Mouse (Mus musculus): ENCODE measurements at regions not wholly inside any gene's neighbourhood (a gene's known extent, or its start where the extent isn't known, plus 50 kb on each side); places are given as distances from the start of the nearest gene placed in this dataset.

DNA sequence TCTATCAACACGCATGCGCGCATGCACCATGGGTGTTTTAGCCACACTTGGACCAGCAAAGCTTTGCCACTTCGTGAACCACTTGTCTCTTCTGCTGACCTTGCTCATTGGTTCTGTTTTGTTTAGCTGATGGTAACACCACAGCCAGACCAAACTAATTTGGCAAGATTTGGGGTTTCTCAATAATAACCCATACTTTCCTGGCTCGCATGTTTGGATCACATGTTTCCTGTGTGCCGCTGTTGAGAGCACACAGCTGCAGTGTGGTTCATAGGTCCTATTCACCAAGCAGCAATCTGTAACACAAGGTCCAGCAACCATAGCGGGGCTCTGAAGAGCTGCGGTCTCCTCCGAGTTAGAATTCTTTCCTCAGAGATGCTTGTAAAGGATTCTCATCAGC lies 126.4 kb upstream of the Gas1 start:
- DNase-seq = no peak

DNA sequence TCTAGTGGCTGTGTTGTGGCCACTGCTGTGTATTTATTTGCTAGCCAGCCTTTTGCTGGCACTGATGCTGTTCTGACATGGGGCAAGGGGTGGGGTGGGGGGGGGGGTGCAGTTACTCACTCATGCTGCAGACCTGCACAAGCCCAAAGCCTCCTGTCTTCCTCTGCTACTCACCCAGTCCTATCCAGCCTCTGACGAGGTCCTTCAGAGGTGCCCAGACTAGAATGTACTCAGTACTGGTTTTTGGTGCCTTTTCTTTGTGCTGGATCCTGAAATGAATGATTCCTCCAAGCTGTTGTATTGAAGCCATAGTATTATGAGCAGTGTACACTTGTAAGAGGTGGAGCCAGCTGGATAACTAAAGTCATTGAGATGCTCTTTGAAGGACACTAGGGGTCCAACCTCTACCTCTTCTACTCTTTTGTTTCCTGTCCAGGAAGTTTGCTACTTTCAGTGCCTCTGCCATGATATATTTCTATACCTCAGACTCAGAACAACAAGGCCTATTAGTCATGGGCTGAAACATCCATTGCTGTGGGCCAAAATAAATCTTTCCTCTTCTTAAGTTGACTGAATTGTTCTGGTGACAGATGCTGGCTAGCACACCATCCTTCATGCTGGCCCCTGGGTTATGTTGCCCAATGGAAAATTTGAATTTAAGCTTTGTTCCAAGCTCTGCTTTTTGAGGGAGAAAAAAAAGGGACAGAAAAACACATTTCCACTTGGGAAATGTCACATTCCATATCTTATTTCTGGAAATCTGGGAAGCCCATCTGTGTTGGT lies 128.1 kb upstream of the Gas1 start:
- DNase-seq = no peak

DNA sequence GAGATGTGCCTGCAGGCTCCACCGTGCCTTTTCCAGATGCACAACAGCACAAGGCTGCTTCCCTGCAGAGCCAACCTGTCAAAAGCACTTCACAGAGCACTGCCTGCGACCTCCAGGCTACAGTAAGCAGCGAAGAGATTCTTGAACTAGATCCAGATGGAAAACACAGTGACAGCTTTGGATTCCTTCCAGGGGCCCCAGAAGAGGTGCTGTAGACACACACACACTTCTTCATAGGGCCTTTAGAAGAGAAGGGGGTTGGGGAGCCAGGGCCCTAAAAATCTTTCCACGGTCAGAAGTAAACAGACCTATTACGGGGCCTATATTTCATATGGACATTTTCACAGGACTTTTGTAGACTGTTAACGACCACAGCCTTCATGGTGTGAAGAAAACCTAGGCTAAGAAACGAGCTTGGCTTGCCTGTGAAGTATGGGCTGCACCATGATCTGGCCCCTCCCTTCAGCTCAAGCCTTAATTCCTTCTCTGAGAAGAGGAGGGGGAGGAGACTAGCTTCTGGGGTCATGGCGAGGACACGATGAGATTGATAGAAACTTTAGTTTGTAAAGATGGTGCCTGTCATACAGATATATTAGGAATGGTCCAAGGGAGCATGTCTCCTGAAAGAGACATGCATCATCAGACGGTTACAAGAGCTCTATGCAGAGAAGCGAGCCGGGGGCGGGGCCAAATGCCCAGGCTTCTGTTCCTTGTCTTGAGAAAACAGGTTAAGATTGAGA lies 131.1 kb upstream of the Gas1 start:
- DNase-seq = peak in 1 of 2 experiments; percentile 41

DNA sequence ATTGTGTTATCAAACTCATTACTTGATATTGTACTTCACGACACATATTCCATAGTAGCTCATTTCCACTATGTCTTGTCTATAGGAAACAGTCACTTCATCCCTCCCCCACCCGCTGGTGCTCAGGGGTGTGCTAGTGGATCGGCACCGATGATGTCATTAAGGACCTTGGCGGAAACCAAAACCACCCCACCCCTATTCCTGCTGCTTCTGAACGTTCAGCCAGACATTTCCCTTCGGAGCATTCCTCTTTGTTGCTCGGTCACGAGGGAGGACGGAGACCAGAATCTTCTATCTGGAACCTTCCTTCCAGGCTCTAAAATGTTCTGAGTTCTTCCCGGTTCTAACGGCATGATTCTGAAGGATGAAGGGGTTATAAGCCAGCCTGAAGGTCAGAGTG lies 132.3 kb upstream of the Gas1 start:
- no peak for DNase-seq

DNA sequence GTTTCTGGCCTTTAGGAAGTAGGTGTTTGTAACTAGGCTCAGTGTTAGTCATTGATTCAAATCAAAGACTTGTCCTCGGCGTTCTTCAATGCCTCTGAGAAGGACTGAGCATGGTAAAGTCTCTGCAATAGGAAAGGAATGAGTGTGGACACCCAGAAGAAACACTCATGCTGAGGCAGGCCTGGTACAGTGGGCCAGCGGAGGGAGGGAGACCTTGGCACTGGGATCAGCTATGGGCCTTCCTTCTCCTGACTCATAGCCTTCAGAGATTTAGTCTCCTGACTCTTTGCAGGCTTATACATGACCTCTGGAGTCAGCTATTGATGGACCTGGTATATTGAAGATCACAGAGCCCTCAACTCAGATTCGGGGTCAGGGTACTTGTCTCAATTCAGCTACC lies 132.8 kb upstream of the Gas1 start:
- DNase-seq = no peak

DNA sequence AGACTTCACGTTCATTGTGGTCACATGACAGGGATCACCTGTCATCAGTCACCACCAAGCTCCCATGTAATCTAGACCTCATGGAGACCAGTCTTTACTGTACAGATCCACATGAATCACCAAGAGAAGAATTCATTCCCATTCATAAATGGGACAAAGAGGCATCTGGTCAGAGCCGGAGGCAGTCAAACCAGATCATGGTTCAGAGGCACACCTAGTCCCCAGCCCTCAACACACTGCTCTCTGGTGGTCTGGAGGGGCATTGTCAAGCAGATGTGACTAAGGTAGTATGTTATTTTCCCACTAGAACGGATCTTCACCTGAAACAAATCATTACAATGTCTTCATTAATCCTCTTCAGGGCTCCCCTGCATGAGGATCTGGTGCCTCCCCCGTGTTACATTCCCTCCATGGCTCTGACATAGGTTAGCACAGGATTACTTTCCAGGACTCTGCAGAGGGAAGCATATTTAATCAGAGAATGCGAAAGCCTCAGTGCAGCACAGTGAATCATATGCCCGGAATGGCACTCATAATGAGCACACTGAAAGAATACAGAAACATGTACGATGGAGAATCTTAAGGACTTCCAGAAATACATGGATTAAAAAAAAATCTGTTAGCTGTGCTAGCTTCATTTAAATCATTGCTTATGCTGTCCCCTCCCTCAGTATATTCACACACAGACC lies 135.4 kb upstream of the Gas1 start:
- DNase-seq = no peak

DNA sequence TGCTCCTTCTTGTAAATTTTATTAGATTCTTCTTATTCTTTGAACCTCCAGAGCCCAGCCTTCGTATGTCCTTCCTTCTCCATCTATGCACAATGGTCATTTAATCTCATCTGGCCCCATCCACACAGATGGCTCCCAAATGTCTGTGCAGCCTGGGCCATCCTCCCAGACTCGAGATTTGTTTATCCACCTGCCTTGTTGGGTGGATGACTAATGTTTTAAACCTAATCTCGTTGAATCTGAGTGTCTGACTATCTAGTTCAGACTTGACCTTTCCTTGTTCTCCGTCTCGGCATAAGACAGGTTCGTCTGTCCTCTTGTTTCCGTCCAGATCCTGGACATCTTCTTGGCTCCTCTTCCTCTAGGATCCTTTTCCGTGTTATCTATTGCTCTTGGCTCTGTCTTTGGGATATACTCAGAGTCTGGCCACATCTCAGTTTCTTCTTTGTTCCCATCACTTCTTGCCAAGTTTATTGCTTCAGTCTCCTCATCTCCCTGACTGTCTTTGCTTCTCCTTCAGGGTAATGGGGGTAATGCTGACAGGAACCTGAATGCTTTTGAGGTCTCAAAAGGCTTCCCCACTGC lies 141.4 kb upstream of the Gas1 start:
- no peak for DNase-seq

DNA sequence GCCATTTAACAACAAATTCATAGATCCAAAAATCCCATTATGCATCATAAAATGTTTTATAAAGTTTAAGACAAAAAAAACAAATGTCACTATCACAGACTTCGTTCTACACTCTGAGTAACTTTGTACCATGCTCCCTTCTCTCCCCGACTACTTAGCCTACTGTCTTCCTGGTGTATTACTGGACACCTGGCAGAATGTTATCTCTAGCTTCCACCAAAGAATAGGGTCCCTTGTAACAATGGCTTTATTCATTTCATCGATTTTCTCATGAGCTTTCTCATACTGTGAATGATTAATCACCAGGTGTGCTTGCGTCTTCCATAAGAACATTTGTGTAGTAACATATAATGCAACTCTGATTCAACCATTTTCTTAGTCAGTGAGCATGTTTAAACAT lies 142.1 kb upstream of the Gas1 start:
- no peak for DNase-seq

DNA sequence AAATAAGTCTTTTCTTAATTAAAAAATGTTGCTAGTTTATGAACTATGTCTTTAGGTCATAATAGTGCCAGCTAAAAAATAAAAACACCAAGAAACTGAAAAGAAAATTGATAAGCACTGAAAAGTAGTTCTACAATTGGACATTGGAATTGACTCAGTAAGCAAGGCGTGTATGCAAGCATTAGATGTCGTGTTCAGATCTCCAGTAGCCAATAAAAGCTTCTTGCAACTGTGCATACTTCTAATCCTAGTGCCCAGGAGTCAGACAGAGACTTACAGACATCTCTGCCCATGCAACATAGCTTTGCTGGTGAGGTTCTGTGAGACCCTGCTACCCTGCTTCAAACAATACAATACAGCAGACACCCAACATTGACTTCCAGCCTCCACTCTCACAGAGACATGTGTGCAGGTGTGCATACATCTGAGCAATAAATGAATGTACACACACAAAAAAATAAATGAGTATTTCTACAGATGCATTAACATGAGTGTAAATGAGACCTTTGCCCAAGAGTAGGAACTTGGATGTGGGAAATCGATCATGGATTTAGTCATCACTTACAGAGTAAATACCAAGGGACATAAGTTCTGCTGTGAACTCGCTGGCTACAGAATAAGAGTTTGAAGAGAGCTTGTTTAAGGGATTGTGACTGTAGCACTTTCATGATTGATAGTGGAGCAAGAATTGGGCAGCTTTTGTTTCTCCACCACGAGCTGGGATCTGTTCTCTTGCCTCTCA lies 142.9 kb upstream of the Gas1 start:
- DNase-seq = no peak

DNA sequence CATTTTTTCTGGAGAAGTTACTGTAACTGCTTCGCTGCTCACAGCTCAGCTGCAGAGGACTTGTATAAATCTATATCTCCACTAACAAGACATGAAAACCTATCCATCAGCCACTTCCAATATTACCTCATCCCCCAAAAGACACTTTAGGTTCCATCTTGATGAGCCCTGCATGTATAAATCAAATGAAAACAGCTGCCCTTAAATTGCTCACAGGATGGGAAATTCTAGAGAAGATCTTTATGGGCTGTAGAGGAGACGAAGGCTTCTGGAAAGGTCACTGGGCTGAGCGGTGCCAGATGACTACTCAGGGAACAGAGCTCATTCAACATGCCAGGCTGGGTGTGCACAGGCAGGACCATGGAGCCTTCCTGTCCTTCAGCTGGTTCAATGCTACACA lies 145.4 kb upstream of the Gas1 start:
- no peak for DNase-seq

DNA sequence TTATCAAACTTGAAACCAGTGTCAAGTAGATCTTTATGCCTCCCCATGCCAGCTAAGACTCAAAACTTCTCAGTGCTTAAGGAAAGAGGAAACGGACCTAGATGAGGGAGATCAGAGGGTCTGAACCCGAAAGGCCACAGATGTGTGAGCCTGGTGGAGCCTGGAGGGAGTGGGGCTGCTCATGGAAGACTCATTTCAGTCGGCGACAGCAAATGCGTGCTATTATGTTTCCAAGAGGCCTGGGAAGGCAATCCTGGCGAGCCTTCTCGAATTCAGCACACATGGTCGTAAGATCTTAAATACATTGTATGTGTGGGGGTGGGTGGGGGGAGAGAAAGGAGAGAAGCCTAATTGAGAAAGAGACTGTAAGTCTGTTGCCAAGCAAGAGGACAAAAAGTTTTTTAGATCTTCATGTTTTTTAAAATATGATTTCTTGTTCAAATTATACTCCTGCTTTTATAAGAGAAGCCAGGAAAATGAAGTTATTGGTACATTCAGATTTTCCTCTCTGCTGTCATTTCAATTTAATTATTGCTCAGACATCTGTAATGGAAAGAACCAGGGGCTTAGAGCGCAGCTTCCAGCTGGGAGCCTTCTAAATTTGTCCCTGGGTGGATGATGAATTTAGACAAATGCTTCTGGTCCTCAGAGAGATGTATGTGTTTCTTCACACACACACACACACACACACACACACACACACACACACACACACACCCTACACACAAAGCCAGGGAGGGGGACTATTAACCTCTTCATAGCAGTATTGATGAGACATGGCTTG lies 153.5 kb upstream of the Gas1 start:
- DNase-seq = no peak

DNA sequence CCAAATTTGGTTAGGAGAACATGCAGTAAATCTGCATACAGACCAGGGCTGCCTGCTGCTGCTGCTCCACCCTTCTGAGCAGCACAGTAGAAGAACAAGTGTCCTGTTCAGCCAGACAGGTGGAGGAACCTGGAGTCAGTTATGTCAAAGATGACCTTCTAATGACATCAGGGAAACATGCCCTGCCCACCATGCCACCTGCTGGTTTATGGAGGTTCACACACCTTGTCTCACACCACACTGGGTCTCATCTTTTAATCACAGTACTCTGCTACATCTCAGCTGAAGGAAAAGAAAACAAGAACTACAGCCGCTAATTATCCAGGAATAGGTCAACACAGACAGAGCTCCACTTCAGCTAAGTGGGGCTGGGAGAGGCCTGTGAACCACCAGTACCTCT lies 159.0 kb upstream of the Gas1 start:
- no peak for DNase-seq

DNA sequence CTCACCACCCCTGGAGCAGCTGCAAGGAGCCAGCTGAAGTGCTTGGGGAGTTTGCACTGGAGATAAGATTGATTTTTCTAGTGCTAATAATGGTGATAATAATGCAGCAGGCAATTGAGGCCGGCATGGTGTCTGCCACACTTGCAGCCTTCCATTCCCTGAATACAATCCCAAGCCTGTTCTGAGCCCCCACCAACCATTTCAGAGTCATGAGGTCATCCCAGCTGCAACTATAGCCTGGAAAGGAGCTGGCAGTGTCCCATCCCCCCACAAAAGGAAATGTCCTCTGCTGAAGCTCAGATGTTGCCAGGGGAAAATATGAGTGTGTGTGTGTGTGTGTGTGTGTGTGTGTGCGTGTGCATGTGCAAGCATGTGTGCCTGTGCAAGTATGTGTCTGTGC lies 160.2 kb upstream of the Gas1 start:
- DNase-seq = no peak

DNA sequence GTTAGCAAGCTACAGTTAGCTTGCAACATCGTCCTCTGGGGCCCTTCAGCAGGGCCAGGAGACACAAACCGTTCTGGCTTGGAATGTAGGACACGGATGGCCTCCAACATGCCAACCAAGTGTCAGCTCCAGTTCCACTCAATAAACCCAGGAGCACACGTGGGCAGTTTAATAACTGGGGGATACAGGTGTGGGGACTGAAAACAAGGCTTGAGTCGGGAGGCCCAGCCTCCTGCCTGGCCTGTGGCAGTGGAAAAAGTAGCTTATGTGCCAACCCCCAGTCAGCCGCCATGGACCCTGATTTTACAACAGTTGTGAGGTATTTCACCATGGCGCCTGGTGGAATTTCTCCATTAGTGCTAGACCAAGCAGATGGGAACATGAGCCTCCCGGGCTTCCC lies 160.9 kb upstream of the Gas1 start:
- no peak for DNase-seq

DNA sequence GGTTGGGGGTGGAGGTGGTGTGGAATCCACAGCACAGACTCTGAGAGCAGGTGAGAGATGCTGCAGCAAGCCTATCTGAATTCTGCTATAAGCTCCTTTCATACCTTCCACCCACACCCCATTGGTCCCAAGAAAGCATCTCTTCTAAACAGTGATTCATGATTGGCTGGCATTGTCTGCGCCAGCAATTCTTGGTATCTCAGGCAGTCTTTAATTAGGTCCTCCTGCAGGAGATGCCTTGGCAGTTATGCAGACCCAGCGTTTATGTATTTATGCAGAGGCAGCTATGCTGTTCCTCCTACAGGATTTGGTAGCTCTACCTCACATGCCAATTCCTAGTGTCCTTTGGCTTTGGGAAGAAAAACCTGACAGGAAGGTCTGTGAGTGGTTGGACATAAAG lies 162.9 kb upstream of the Gas1 start:
- DNase-seq = no peak

DNA sequence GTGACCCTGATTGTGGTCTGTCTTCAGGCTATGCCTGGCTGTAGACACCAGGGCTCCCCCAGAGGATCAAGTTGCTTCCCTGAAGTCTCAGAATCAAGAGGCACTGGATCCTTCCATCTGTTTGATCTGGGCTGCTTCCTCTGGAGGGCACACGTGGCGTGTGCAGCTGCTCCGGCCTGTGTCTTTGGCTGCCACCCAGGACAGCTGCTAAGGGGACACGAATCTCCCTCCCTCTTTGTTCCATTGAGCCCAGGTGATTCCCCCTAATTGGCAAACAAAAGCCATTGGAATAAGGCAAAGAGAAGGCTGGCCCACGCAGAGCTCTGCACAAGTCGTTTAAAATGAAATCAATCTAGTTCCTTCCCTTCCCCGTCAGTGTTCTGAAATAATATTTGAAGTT lies 170.7 kb upstream of the Gas1 start:
- DNase-seq = no peak

DNA sequence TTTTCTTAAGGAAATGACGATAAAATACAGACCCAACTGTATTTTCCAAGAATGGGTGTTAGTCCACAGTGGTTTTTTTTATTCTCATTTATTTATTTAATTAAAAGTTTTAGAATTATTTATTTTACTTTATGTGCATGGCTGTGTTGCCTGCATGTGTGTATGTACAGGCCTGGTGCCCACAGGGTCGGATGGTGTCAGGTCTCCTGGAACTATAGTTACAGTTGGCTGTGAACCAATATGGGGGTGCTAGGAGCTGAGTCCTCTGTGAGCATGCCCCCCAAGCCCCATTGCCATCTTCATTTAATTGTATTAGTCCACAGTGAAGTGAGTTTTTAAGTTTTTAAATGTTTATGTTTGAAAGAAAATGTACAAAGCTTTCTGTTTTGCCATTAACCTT lies 171.3 kb upstream of the Gas1 start:
- DNase-seq = no peak

DNA sequence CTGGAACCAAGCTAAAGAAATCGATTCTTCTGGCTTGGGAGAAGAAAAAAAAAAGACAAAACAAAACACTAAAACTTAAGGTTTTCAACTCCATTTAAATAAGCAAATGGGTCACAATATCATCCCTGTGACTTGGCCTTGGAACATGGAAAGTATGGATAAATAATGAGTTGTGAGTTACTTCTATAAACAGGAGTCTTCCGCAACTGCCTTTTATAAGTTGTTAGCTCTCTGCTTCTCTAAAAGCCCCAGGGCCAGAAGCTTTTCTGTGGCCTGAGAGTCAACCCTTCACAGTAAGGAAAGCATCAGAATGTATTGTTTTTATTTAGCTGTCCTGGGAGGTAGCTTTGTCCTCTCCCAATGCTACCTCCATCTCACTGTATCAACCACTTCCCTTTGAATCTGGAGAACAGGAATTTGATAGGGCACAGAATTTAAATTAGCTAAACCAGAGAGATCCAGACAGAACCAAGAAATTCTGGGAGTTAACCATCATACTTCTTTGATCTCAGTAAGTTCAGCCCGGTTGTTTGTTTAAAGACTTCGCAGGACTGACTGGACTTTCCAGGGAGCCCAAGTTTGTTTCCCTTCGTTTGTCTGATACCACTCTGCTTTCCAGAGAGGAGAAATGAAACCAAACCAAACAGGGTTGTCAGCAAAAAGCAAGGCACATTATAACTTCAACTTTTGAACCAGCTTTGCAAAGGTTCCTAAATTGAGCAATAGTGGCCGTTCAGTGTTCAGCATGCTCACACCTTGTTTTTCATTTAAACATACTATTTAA lies 178.7 kb upstream of the Gas1 start:
- no peak for DNase-seq

DNA sequence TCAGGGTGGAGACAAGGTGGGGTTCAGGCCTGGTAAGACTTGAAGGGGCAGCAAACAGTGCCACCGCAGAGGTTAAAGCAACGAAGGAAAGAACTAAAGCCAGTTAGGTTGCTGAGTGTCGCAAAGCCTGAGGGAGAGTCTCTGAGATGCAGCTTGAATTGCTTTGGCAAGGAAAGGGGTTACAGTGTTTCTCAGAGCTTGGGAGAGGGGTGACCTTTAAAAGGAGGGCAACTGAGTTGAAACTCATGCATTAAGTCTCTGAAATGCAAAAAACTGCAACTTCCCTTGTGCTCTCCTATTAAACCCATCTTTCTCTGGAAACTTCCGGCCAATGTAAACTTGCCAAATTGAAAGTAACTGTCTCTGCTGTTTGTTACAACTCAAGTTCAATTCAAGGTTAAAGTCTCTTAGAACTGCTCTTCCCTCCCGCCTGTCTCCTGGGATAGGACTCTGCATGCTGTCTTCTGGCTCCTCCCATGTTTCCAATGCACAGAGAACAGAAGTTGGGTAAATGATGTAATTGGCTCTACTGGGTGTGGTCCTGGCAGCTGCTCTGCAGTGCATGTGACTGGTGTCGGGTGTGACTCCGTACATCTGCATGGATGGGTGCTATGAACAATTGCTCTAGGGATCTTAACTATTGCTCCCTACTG lies 181.4 kb upstream of the Gas1 start:
- no peak for DNase-seq

DNA sequence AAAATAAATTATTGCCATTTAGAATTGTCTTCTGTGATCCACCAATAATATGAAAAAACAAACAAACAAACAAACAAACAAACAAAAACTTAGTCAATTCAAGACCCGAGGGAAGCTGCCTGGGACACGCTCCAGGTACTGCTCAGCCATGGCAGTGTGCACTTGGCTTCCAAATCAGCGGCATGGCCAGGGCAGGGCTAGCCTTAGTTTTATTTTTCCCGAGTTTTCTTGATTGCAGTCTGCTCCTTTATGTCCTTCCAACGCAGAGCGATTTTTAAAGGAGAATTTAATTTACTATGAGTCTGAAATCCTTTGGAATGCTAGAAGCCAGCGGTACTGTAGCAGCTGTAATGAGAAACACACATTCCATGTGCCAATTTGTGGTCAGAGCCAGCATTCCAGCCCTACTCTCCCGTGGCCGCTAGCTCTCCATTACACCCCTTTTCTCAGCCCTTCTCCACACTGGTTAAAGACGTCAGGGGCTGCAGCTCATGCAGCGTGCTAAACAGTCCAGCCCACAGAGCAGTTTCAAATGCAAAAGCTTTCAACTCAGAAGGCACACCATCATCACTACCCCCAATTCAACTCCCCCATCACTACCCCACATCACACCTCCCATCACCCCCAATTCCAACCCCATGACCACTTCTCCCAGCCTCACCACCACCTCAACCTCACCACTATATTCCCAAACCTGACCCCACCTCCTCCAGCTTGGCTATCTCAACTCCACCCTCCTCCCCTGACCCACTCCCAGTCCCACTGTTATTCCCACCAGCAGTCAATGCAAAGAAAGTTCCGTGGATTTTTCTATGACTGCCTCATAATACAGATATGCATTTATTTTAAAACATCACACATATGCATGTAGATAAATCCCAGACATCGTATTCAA lies 187.9 kb upstream of the Gas1 start:
- no peak for DNase-seq

Data from lung, adult 18-20 months (tissue).